Mouse (Mus musculus) heart, adult 11 months (tissue): ENCODE measurements around the gene Zfhx3.

Experiments used
- DNase-seq: peaks from one replicate; pipeline ENCODE4 v3.0.0; 2022

Gene Zfhx3

GRCm38 (mm10) chr8:108554578-108555245, 612.3 kb downstream of the Zfhx3 start:
- DNase-seq = no peak

GRCm38 (mm10) chr8:108563420-108563819, 621.0 kb downstream of the Zfhx3 start:
- DNase-seq = peak; percentile 52

GRCm38 (mm10) chr8:108563934-108564564, 621.6 kb downstream of the Zfhx3 start:
- no peak for DNase-seq

- DNase-seq = peak; percentile 85
Measured at GRCm38 (mm10) chr8:108566035-108566434, 623.6 kb downstream of the Zfhx3 start.

GRCm38 (mm10) chr8:108573295-108574017, 631.0 kb downstream of the Zfhx3 start:
- DNase-seq = peak; percentile 19

GRCm38 (mm10) chr8:108574101-108574500, 631.7 kb downstream of the Zfhx3 start:
- peak; percentile 96 for DNase-seq

GRCm38 (mm10) chr8:108577571-108577970, 635.1 kb downstream of the Zfhx3 start:
- DNase-seq = peak; percentile 74

GRCm38 (mm10) chr8:108578388-108578787, 635.9 kb downstream of the Zfhx3 start:
- DNase-seq = peak; percentile 46

GRCm38 (mm10) chr8:108579808-108580207, 637.4 kb downstream of the Zfhx3 start:
- DNase-seq = peak; percentile 66

GRCm38 (mm10) chr8:108580364-108580763, 637.9 kb downstream of the Zfhx3 start:
- DNase-seq = peak; percentile 78

- DNase-seq = peak; percentile 9
Measured at GRCm38 (mm10) chr8:108581557-108581956, 639.1 kb downstream of the Zfhx3 start.

GRCm38 (mm10) chr8:108582251-108582650, 639.8 kb downstream of the Zfhx3 start:
- DNase-seq = peak; percentile 77

GRCm38 (mm10) chr8:108583261-108583660, 640.8 kb downstream of the Zfhx3 start:
- DNase-seq = peak; percentile 29

- peak; percentile 33 for DNase-seq
Measured at GRCm38 (mm10) chr8:108583867-108584661, 641.6 kb downstream of the Zfhx3 start.

GRCm38 (mm10) chr8:108584662-108584978, 642.2 kb downstream of the Zfhx3 start:
- DNase-seq = peak; percentile 93

GRCm38 (mm10) chr8:108591037-108591436, 648.6 kb downstream of the Zfhx3 start:
- DNase-seq = no peak

GRCm38 (mm10) chr8:108592028-108592724, 649.7 kb downstream of the Zfhx3 start:
- peak; percentile 56 for DNase-seq

- peak; percentile 93 for DNase-seq
Measured at GRCm38 (mm10) chr8:108592990-108593589, 650.6 kb downstream of the Zfhx3 start.

- peak; percentile 84 for DNase-seq
Measured at GRCm38 (mm10) chr8:108593891-108594290, 651.4 kb downstream of the Zfhx3 start.

- DNase-seq = peak; percentile 91
Measured at GRCm38 (mm10) chr8:108594361-108595060, 652.1 kb downstream of the Zfhx3 start.

GRCm38 (mm10) chr8:108595061-108595419, 652.6 kb downstream of the Zfhx3 start:
- DNase-seq = no peak
